Mouse (Mus musculus) yolk sac, embryonic 10.5 days (tissue): ENCODE results near the gene Tbce.

Experiments
- DNase-seq: peaks from one replicate; pipeline ENCODE4 v3.0.0-alpha.2; 2017; ENCODE audit warnings: low spot score

Tbce gene

GRCm38 (mm10) chr13:13965388-13965964 lies 74.0 kb downstream of the Tbce start:
- no peak for DNase-seq

GRCm38 (mm10) chr13:13961046-13961445 lies 78.4 kb downstream of the Tbce start:
- no peak for DNase-seq

GRCm38 (mm10) chr13:13960211-13960610 lies 79.2 kb downstream of the Tbce start:
- DNase-seq: no peak

GRCm38 (mm10) chr13:13956686-13957085 lies 82.8 kb downstream of the Tbce start:
- no peak for DNase-seq

DNA sequence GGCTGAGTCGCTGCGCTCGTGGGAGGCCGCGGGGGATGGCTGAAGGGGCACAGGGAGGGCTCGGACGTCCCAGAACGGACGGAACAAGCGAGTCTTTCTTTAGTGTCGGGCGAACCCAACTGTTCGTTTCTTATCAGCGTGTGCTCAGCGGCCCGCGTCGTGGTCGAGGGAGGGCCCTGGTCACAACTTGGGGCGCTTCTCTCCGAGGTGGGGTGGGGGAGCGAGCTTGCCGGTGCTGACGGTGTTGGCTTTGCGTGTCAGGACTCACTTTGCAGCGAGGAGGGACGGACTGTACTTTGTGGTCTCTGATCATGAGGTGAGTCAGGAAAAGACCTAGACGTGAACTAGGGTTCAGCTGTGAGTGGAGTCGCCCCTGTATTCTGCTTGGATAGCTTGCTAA lies 84.5 kb downstream of the Tbce start:
- no peak for DNase-seq

GRCm38 (mm10) chr13:13953874-13954832 lies 85.3 kb downstream of the Tbce start, which contains the start of gene B3galnt2:
Gene B3galnt2, plus strand, starts transcription at chr13:13954469.
- DNase-seq: peak; percentile 97
